Mouse (Mus musculus) limb, embryonic 13.5 days (tissue): ENCODE data around the gene Inpp5b. TPM values are rescaled to one million over a fixed set of nuclear protein-coding genes. Genes with fewer than 3 reads are reported as not detected.

Source experiments
- ATAC-seq: fragments of 200-750 bp; cut with Nextera tagmentation; 2 replicates; pipeline ENCODE4 v1.8.0; 2017; ENCODE audit warnings: low read depth, moderate number of reproducible peaks, moderate TSS enrichment; ENCODE audit not compliant: low FRiP score
- H3K27ac ChIP-seq: fragments of 300-500 bp; sonication (generic); 2 replicates; pipeline ENCODE4 v1.5.1; 2015; ENCODE audit warnings: inconsistent platforms, mild to moderate bottlenecking, moderate library complexity
- H3K27me3 ChIP-seq: fragments of 300-500 bp; sonication (generic); 2 replicates; pipeline ENCODE4 v1.6.1; 2015; ENCODE audit warnings: mild to moderate bottlenecking, inconsistent platforms
- H3K36me3 ChIP-seq: fragments of 300-500 bp; sonication (generic); 2 replicates; pipeline ENCODE4 v1.6.1; 2015; ENCODE audit warnings: inconsistent platforms, mild to moderate bottlenecking, moderate library complexity
- H3K4me1 ChIP-seq: fragments of 300-500 bp; sonication (generic); 2 replicates; pipeline ENCODE4 v1.6.1; 2015; ENCODE audit warnings: inconsistent platforms
- H3K4me2 ChIP-seq: fragments of 300-500 bp; sonication (generic); replicated peaks from 2 replicates; pipeline ENCODE4 v1.6.1; 2015; ENCODE audit warnings: inconsistent platforms, mild to moderate bottlenecking, moderate library complexity
- H3K4me3 ChIP-seq: fragments of 300-500 bp; sonication (generic); 2 replicates; pipeline ENCODE4 v1.5.1; 2015; ENCODE audit warnings: moderate library complexity, mild to moderate bottlenecking, inconsistent platforms
- H3K9ac ChIP-seq: fragments of 300-500 bp; sonication (generic); 2 replicates; pipeline ENCODE4 v1.6.1; 2015; ENCODE audit warnings: mild to moderate bottlenecking, inconsistent platforms
- H3K9me3 ChIP-seq: fragments of 300-500 bp; sonication (generic); 2 replicates; pipeline ENCODE4 v1.6.1; 2016; ENCODE audit warnings: inconsistent platforms
- WGBS: fragments of 180-500 bp; shearing (Covaris S2); methylation state at CpG from one replicate; pipeline ENCODE4 v1.1.7; 2015; 5-methylcytosine and 5-hydroxymethylcytosine counted together
- polyA plus RNA-seq: library from polyadenylated mRNA; unstranded; fragments of >200 nt; fragmentation: Nextera tagmentation; extraction: Ambion mirVana; gene quantifications from 2 replicates; pipeline ENCODE4 v1.2.1, GENCODE M21; 2015

The Inpp5b gene
- polyA plus RNA-seq, 1 experiment from 2014 or later: 25.2 TPM

GRCm38 (mm10) chr4:124808511-124808910 is 66.9 kb downstream of the Inpp5b start:
- WGBS: 88% methylated on average over 5 of the region's 5 CpGs
- Histone ChIP-seq H3K4me3 (no peak overlapping the region), H3K4me2 (no peak overlapping the region), H3K9ac (no peak overlapping the region), H3K4me1 (peaks cover 2% of the 10 kb centered on the region), H3K9me3 (no peaks in the 10 kb centered on the region), H3K36me3 (peaks cover 66% of the 10 kb centered on the region), H3K27ac (no peak overlapping the region), H3K27me3 (no peaks in the 10 kb centered on the region)
- ATAC-seq: no peak

GRCm38 (mm10) chr4:124809136-124809883 is 67.7 kb downstream of the Inpp5b start:
- no peak for ATAC-seq
- WGBS: 85% methylated on average over 9 of the region's 9 CpGs

GRCm38 (mm10) chr4:124810056-124810455 is 68.4 kb downstream of the Inpp5b start:
- no peak overlapping the region for H3K9ac ChIP-seq
- H3K27ac ChIP-seq: no peak overlapping the region
- no peaks in the 10 kb centered on the region for H3K27me3 ChIP-seq
- H3K4me3 ChIP-seq: no peak overlapping the region
- no peaks in the 10 kb centered on the region for H3K9me3 ChIP-seq
- no peak for ATAC-seq
- WGBS: 83% methylated on average over 7 of the region's 7 CpGs
- H3K4me1 ChIP-seq: no peaks in the 10 kb centered on the region
- no peak overlapping the region for H3K4me2 ChIP-seq
- peaks cover 57% of the 10 kb centered on the region for H3K36me3 ChIP-seq

More at GRCm38 (mm10) chr4:124809136-124809883, 67.7 kb downstream of the Inpp5b start:
- Histone ChIP-seq H3K27me3 (no peaks in the 10 kb centered on the region), H3K36me3 (peaks cover 65% of the 10 kb centered on the region), H3K9me3 (no peaks in the 10 kb centered on the region), H3K4me2 (no peak overlapping the region), H3K4me1 (no peaks in the 10 kb centered on the region), H3K4me3 (no peak overlapping the region), H3K9ac (no peak overlapping the region), H3K27ac (no peak overlapping the region)

- WGBS: 81% methylated on average over 9 of the region's 9 CpGs
- H3K27me3 ChIP-seq: no peaks in the 10 kb centered on the region
- H3K4me1 ChIP-seq: no peaks in the 10 kb centered on the region
- H3K4me2 ChIP-seq: no peak overlapping the region
- H3K27ac ChIP-seq: no peak overlapping the region
- no peaks in the 10 kb centered on the region for H3K9me3 ChIP-seq
- ATAC-seq: no peak
- H3K4me3 ChIP-seq: no peak overlapping the region
- peak overlapping the region; percentile 25; the same call in 1 of the 2 replicates for H3K9ac ChIP-seq
- peaks cover 50% of the 10 kb centered on the region for H3K36me3 ChIP-seq
Measured at GRCm38 (mm10) chr4:124811347-124811975, 69.8 kb downstream of the Inpp5b start.

GRCm38 (mm10) chr4:124815901-124816300 is 74.3 kb downstream of the Inpp5b start:
- H3K27me3 ChIP-seq: no peaks in the 10 kb centered on the region

GRCm38 (mm10) chr4:124817803-124818202 is 76.2 kb downstream of the Inpp5b start:
- no peak overlapping the region for H3K4me2 ChIP-seq
- no peak overlapping the region for H3K27ac ChIP-seq
- no peaks in the 10 kb centered on the region for H3K27me3 ChIP-seq
- no peak for ATAC-seq
- no peaks in the 10 kb centered on the region for H3K9me3 ChIP-seq
- no peaks in the 10 kb centered on the region for H3K4me1 ChIP-seq
- H3K4me3 ChIP-seq: no peak overlapping the region
- peaks cover 39% of the 10 kb centered on the region for H3K36me3 ChIP-seq
- WGBS: 30% methylated on average over 6 of the region's 6 CpGs
- H3K9ac ChIP-seq: no peak overlapping the region

More at GRCm38 (mm10) chr4:124815901-124816300, 74.3 kb downstream of the Inpp5b start:
- H3K9ac ChIP-seq: no peak overlapping the region
- no peak overlapping the region for H3K27ac ChIP-seq
- no peak for ATAC-seq
- H3K4me3 ChIP-seq: no peak overlapping the region
- 95% methylated on average over 11 of the region's 11 CpGs for WGBS
- no peaks in the 10 kb centered on the region for H3K4me1 ChIP-seq
- peaks cover 36% of the 10 kb centered on the region for H3K36me3 ChIP-seq
- H3K9me3 ChIP-seq: no peaks in the 10 kb centered on the region
- H3K4me2 ChIP-seq: no peak overlapping the region

GRCm38 (mm10) chr4:124818832-124819231 is 77.2 kb downstream of the Inpp5b start:
- Histone ChIP-seq H3K36me3 (peaks cover 46% of the 10 kb centered on the region), H3K9ac (no peak overlapping the region), H3K4me1 (no peaks in the 10 kb centered on the region), H3K27me3 (no peaks in the 10 kb centered on the region), H3K4me2 (no peak overlapping the region), H3K27ac (no peak overlapping the region), H3K9me3 (no peaks in the 10 kb centered on the region), H3K4me3 (no peak overlapping the region)
- 94% methylated on average over 4 of the region's 4 CpGs for WGBS
- no peak for ATAC-seq

GRCm38 (mm10) chr4:124824967-124825366 is 83.3 kb downstream of the Inpp5b start:
- H3K9me3 ChIP-seq: no peaks in the 10 kb centered on the region
- H3K27ac ChIP-seq: no peak overlapping the region
- no peaks in the 10 kb centered on the region for H3K27me3 ChIP-seq
- H3K4me1 ChIP-seq: no peaks in the 10 kb centered on the region
- no peak overlapping the region for H3K4me2 ChIP-seq
- no peak overlapping the region for H3K4me3 ChIP-seq
- ATAC-seq: no peak
- H3K36me3 ChIP-seq: peaks cover 86% of the 10 kb centered on the region
- 91% methylated on average over 6 of the region's 6 CpGs for WGBS
- no peak overlapping the region for H3K9ac ChIP-seq

GRCm38 (mm10) chr4:124825371-124825965 is 83.8 kb downstream of the Inpp5b start:
- no peak overlapping the region for H3K27ac ChIP-seq
- H3K36me3 ChIP-seq: peaks cover 86% of the 10 kb centered on the region
- H3K27me3 ChIP-seq: no peaks in the 10 kb centered on the region
- WGBS: 96% methylated on average over 21 of the region's 21 CpGs
- ATAC-seq: no peak
- no peak overlapping the region for H3K4me3 ChIP-seq
- no peak overlapping the region for H3K4me2 ChIP-seq
- H3K9ac ChIP-seq: no peak overlapping the region
- H3K4me1 ChIP-seq: no peaks in the 10 kb centered on the region
- H3K9me3 ChIP-seq: no peaks in the 10 kb centered on the region

GRCm38 (mm10) chr4:124829671-124830070 is 88.0 kb downstream of the Inpp5b start:
- Histone ChIP-seq H3K9me3 (no peaks in the 10 kb centered on the region), H3K27ac (no peak overlapping the region), H3K9ac (no peak overlapping the region), H3K4me3 (no peak overlapping the region), H3K27me3 (no peaks in the 10 kb centered on the region), H3K36me3 (peaks cover 80% of the 10 kb centered on the region), H3K4me2 (no peak overlapping the region), H3K4me1 (no peaks in the 10 kb centered on the region)
- ATAC-seq: no peak
- WGBS: 81% methylated on average over 5 of the region's 5 CpGs

GRCm38 (mm10) chr4:124832796-124833195 is 91.1 kb downstream of the Inpp5b start:
- Histone ChIP-seq H3K27me3 (no peaks in the 10 kb centered on the region), H3K4me2 (no peak overlapping the region), H3K4me1 (no peaks in the 10 kb centered on the region), H3K36me3 (peaks cover 68% of the 10 kb centered on the region), H3K27ac (no peak overlapping the region), H3K4me3 (no peak overlapping the region), H3K9ac (no peak overlapping the region), H3K9me3 (no peaks in the 10 kb centered on the region)
- WGBS: 97% methylated on average over 10 of the region's 10 CpGs
- no peak for ATAC-seq

GRCm38 (mm10) chr4:124838035-124838700 is 96.5 kb downstream of the Inpp5b start:
- peaks cover 76% of the 10 kb centered on the region for H3K36me3 ChIP-seq
- H3K9ac ChIP-seq: no peak overlapping the region
- H3K4me3 ChIP-seq: no peak overlapping the region
- 87% methylated on average over 14 of the region's 14 CpGs for WGBS
- 0 out of 2 replicates have a peak, but pooled peaks cover 4% of the 10 kb centered on the region for H3K9me3 ChIP-seq
- no peaks in the 10 kb centered on the region for H3K27me3 ChIP-seq
- no peak overlapping the region for H3K4me2 ChIP-seq
- no peak overlapping the region for H3K27ac ChIP-seq
- H3K4me1 ChIP-seq: no peaks in the 10 kb centered on the region
- ATAC-seq: no peak
